In genomic region chr5:106452686-106453085, GRCm38 (mm10) we compare ENCODE assay signal across 18 mouse cellular contexts. TPM values are rescaled to one million over a fixed set of nuclear protein-coding genes. Genes with fewer than 3 reads are reported as not detected.
A peak's percentile ranks its signal among the peaks of the same experiment; 100 is the strongest.
DNase-seq lines count a peak whose midpoint lies in the region; ATAC-seq and TF ChIP-seq lines count a peak whose summit lies in the region.
"Had no signal": no experiment of that assay in that cellular context is flagged by ENCODE, and none has a peak within 500 bp of the region (broad histone marks: within the 10 kb centered on the region; RNA-seq: fewer than 3 reads in every experiment).

No protein-coding gene starts in this region.

- no peak for ATAC-seq in forebrain, embryonic 15.5 days (replicated peaks)
- no peak for ATAC-seq in midbrain, embryonic 12.5 days (ENCODE audit: low FRiP score, low read depth)
- ATAC-seq in liver, embryonic 12.5 days, result no peak

- TF ChIP-seq CTCF in brain, embryonic 14.5 days (IDR thresholded peaks at IDR 0.05; ENCODE audit: borderline replicate concordance, extremely low read depth, insufficient read depth, insufficient read length), result no peak
- TF ChIP-seq CTCF in kidney, adult 2 months (conservative IDR thresholded peaks at IDR 0.05; ENCODE audit: insufficient read depth, insufficient read length, low read depth, low read length), result no peak

- no peak for DNase-seq in forebrain, embryonic 10.5 days (ENCODE audit: extremely low spot score, low spot score)
- DNase-seq in brain, embryonic 14.5 days (ENCODE audit: low read depth), result peak; percentile 10
- peak; percentile 65 for DNase-seq in cerebellum, adult 9-10 months
- DNase-seq in kidney, adult 2 months, result no peak
- DNase-seq in right cerebral cortex, postnatal 10 days (ENCODE audit: low spot score in 2 of 2), result no peak
- DNase-seq: adrenal gland, adult 8-10 months; gastrocnemius, postnatal 14 days; kidney, adult 18-20 months; kidney, postnatal 25 days; thymus, postnatal 25 days had no signal

- peak overlapping the region; percentile 62 for H3K4me3 ChIP-seq in forebrain, embryonic 10.5 days
- H3K4me3 ChIP-seq in forebrain, embryonic 15.5 days, result no peak overlapping the region
- peak overlapping the region; percentile 46 for H3K4me3 ChIP-seq in midbrain, embryonic 12.5 days
- no peak overlapping the region for H3K4me3 ChIP-seq in kidney, adult 2 months (ENCODE audit: insufficient read depth, low read depth, low read length)
- no peak overlapping the region for H3K4me3 ChIP-seq in liver, embryonic 12.5 days
- H3K4me3 ChIP-seq: liver, embryonic 15.5 days had no signal

- no peak for TF ChIP-seq POLR2A in brain, embryonic 14.5 days (IDR thresholded peaks at IDR 0.05; ENCODE audit: borderline replicate concordance, extremely low read depth, insufficient read depth, insufficient read length, poor library complexity, severe bottlenecking)
- no peak for TF ChIP-seq POLR2A in kidney, adult 2 months (IDR thresholded peaks at IDR 0.05; ENCODE audit: low read depth, low read length)

- peaks cover 43% of the 10 kb centered on the region for H3K4me1 ChIP-seq in forebrain, embryonic 10.5 days
- peaks cover 21% of the 10 kb centered on the region for H3K4me1 ChIP-seq in forebrain, embryonic 15.5 days
- peaks cover 37% of the 10 kb centered on the region for H3K4me1 ChIP-seq in midbrain, embryonic 12.5 days
- no peaks in the 10 kb centered on the region for H3K4me1 ChIP-seq in kidney, adult 2 months (ENCODE audit: control insufficient read depth, insufficient read depth, low read length)
- H3K4me1 ChIP-seq in liver, embryonic 12.5 days, result 0 out of 2 replicates have a peak, but pooled peaks cover 2% of the 10 kb centered on the region
- H3K4me1 ChIP-seq: liver, embryonic 15.5 days had no signal

- H3K27ac ChIP-seq in forebrain, embryonic 10.5 days, result peak overlapping the region; percentile 82; the same call in 1 of the 2 replicates
- no peak overlapping the region for H3K27ac ChIP-seq in forebrain, embryonic 15.5 days (replicated peaks)
- H3K27ac ChIP-seq in midbrain, embryonic 12.5 days (replicated peaks), result peak overlapping the region; percentile 90
- H3K27ac ChIP-seq in kidney, adult 2 months (ENCODE audit: insufficient read depth, low read depth, low read length), result no peak overlapping the region
- no peak overlapping the region for H3K27ac ChIP-seq in liver, embryonic 12.5 days
- H3K27ac ChIP-seq: hindbrain, embryonic 15.5 days; limb, embryonic 13.5 days; liver, embryonic 15.5 days had no signal

- H3K27me3 ChIP-seq in forebrain, embryonic 10.5 days (ENCODE audit: poor library complexity, severe bottlenecking), result peaks cover 100% of the 10 kb centered on the region
- H3K27me3 ChIP-seq in forebrain, embryonic 15.5 days, result peaks cover 77% of the 10 kb centered on the region
- H3K27me3 ChIP-seq in midbrain, embryonic 12.5 days, result peaks cover 91% of the 10 kb centered on the region
- peaks cover 18% of the 10 kb centered on the region for H3K27me3 ChIP-seq in kidney, adult 2 months (replicated peaks; ENCODE audit: control insufficient read depth, insufficient read depth, low read length)
- H3K27me3 ChIP-seq in liver, embryonic 12.5 days (replicated peaks), result peaks cover 96% of the 10 kb centered on the region

- no peak overlapping the region for H3K4me2 ChIP-seq in forebrain, embryonic 15.5 days (replicated peaks)
- H3K4me2 ChIP-seq in midbrain, embryonic 12.5 days (replicated peaks), result peak overlapping the region; percentile 52
- no peak overlapping the region for H3K4me2 ChIP-seq in liver, embryonic 12.5 days
- H3K4me2 ChIP-seq: liver, embryonic 15.5 days had no signal

- WGBS in forebrain, embryonic 10.5 days, result 5% methylated on average over 4 of the region's 4 CpGs
- WGBS in forebrain, embryonic 15.5 days, result 7% methylated on average over 4 of the region's 4 CpGs
- 14% methylated on average over 2 of the region's 4 CpGs for WGBS in midbrain, embryonic 12.5 days
- WGBS in kidney, adult 2 months, result 10% methylated on average over 4 of the region's 4 CpGs
- 10% methylated on average over 4 of the region's 4 CpGs for WGBS in liver, embryonic 12.5 days (ENCODE audit: insufficient replicate concordance)

- H3K36me3 ChIP-seq in forebrain, embryonic 10.5 days (replicated peaks), result no peaks in the 10 kb centered on the region
- no peaks in the 10 kb centered on the region for H3K36me3 ChIP-seq in forebrain, embryonic 15.5 days
- no peaks in the 10 kb centered on the region for H3K36me3 ChIP-seq in midbrain, embryonic 12.5 days
- H3K36me3 ChIP-seq in kidney, adult 2 months (ENCODE audit: control insufficient read depth, insufficient read depth, low read length), result no peaks in the 10 kb centered on the region
- H3K36me3 ChIP-seq in liver, embryonic 12.5 days, result no peaks in the 10 kb centered on the region
- H3K36me3 ChIP-seq: hindbrain, embryonic 15.5 days; limb, embryonic 13.5 days; liver, embryonic 15.5 days had no signal

- H3K9ac ChIP-seq in forebrain, embryonic 15.5 days (replicated peaks), result no peak overlapping the region
- H3K9ac ChIP-seq in midbrain, embryonic 12.5 days (replicated peaks), result peak overlapping the region; percentile 73
- H3K9ac ChIP-seq in liver, embryonic 12.5 days, result no peak overlapping the region
- H3K9ac ChIP-seq: hindbrain, embryonic 15.5 days; limb, embryonic 13.5 days; liver, embryonic 15.5 days had no signal

- H3K9me3 ChIP-seq in forebrain, embryonic 10.5 days, result no peaks in the 10 kb centered on the region
- H3K9me3 ChIP-seq in forebrain, embryonic 15.5 days, result no peaks in the 10 kb centered on the region
- no peaks in the 10 kb centered on the region for H3K9me3 ChIP-seq in midbrain, embryonic 12.5 days
- H3K9me3 ChIP-seq in liver, embryonic 12.5 days (replicated peaks), result no peaks in the 10 kb centered on the region
- H3K9me3 ChIP-seq: hindbrain, embryonic 15.5 days; limb, embryonic 13.5 days; liver, embryonic 15.5 days had no signal

RNA-seq across cellular contexts. Expression of gene Barhl2, which starts 5.3 kb away (rescaled TPM):
- 1.3 and 2.3 TPM in 2 replicates for polyA plus RNA-seq in forebrain, embryonic 10.5 days (2016; fragmentation: Nextera tagmentation; extraction: Ambion mirVana)
- 1.1 and 1.3 TPM in 2 replicates for polyA plus RNA-seq in forebrain, embryonic 15.5 days (2015; fragmentation: Nextera tagmentation; extraction: Ambion mirVana)
- 18.0 and 26.0 TPM in 2 replicates for polyA plus RNA-seq in brain, embryonic 14.5 days (2012; rRNA removed)
- 8.4 and 15.6 TPM in 2 replicates for polyA plus RNA-seq in midbrain, embryonic 12.5 days (2016; fragmentation: Nextera tagmentation; extraction: Ambion mirVana)
- polyA plus RNA-seq in kidney, adult 2 months (2012; rRNA removed), result not detected in 2 replicates
- polyA plus RNA-seq in liver, embryonic 12.5 days (2016; fragmentation: Nextera tagmentation; extraction: Ambion mirVana), result not detected in 2 replicates
- polyA plus RNA-seq: embryonic facial prominence, embryonic 14.5 days; heart, embryonic 16.5 days; limb, embryonic 13.5 days; liver, embryonic 15.5 days had no signal

Comparison
In these comparisons a context has a peak if more than half of its experiments do, and no peak if none do; other contexts are left out.
1. H3K27ac ChIP-seq: peak in forebrain, embryonic 10.5 days (single experiment) and midbrain, embryonic 12.5 days (single experiment); none in forebrain, embryonic 15.5 days (single experiment), kidney, adult 2 months (single experiment) and liver, embryonic 12.5 days (single experiment).
2. H3K4me3 ChIP-seq: peak in forebrain, embryonic 10.5 days (single experiment) and midbrain, embryonic 12.5 days (single experiment); none in forebrain, embryonic 15.5 days (single experiment), kidney, adult 2 months (single experiment) and liver, embryonic 12.5 days (single experiment).
3. DNase-seq: peak in brain, embryonic 14.5 days (single experiment) and cerebellum, adult 9-10 months (single experiment); none in forebrain, embryonic 10.5 days (single experiment), kidney, adult 2 months (single experiment) and right cerebral cortex, postnatal 10 days (0 of 2).